Mouse (Mus musculus) erythroid progenitor cell, adult 5-6 weeks (primary cell): Measurements from ENCODE around the gene Hist1h3a. TPM values are rescaled to one million over a fixed set of nuclear protein-coding genes. Genes with fewer than 3 reads are reported as not detected.

Experiments used
- ATAC-seq: replicated peaks from 2 replicates; pipeline ENCODE4 v1.8.0; 2016; ENCODE audit warnings: moderate number of reproducible peaks, mild to moderate bottlenecking, moderate TSS enrichment, inconsistent platforms; ENCODE audit not compliant: poor library complexity, low FRiP score, severe bottlenecking
- total RNA-seq, 2 experiments: library from RNA; stranded (forward) in 1 of 2; stranded (reverse) in 1 of 2; fragments of 150-400 nt in 1 of 2; fragments of 186-747, 209-891 nt in 1 of 2; gene quantifications; 2 replicates each; pipeline versions ENCODE4 v1.2.3 to v1.2.4; 2015 to 2017; ENCODE audit warnings: low replicate concordance in 2 of 2

The Hist1h3a gene
- total RNA-seq, 2 experiments from 2014 or later: 271 to 723 TPM

- peak; percentile 57 for ATAC-seq
Observed at GRCm38 (mm10) chr13:23745381-23746161, 16.6 kb downstream of the Hist1h3a start, which contains the start of gene Hist1h3c. Gene Hist1h3c, minus strand, starts transcription at chr13:23745602.

- no peak for ATAC-seq
Observed at GRCm38 (mm10) chr13:23744421-23745380, 17.5 kb downstream of the Hist1h3a start.

- ATAC-seq: no peak
Observed at GRCm38 (mm10) chr13:23743963-23744362, 18.2 kb downstream of the Hist1h3a start.

GRCm38 (mm10) chr13:23743215-23743614, 19.0 kb downstream of the Hist1h3a start:
- ATAC-seq: no peak

GRCm38 (mm10) chr13:23742007-23742406, 20.2 kb downstream of the Hist1h3a start:
- no peak for ATAC-seq

GRCm38 (mm10) chr13:23740910-23741309, 21.3 kb downstream of the Hist1h3a start:
- no peak for ATAC-seq

- no peak for ATAC-seq
Observed at GRCm38 (mm10) chr13:23740256-23740840, 21.8 kb downstream of the Hist1h3a start.

GRCm38 (mm10) chr13:23739922-23740252, 22.3 kb downstream of the Hist1h3a start:
- ATAC-seq: no peak

GRCm38 (mm10) chr13:23739069-23739921, 22.9 kb downstream of the Hist1h3a start:
- peak; percentile 71 for ATAC-seq

GRCm38 (mm10) chr13:23738677-23739068, 23.5 kb downstream of the Hist1h3a start, which contains the start of gene Hist1h1c:
Gene Hist1h1c, plus strand, starts transcription at chr13:23738808.
- ATAC-seq: peak; percentile 63

- no peak for ATAC-seq
Observed at GRCm38 (mm10) chr13:23738041-23738440, 24.1 kb downstream of the Hist1h3a start.

GRCm38 (mm10) chr13:23737091-23737490, 25.1 kb downstream of the Hist1h3a start:
- ATAC-seq: no peak

- peak; percentile 87 for ATAC-seq
Observed at GRCm38 (mm10) chr13:23732156-23732804, 29.9 kb downstream of the Hist1h3a start.

GRCm38 (mm10) chr13:23730479-23730878, 31.7 kb downstream of the Hist1h3a start:
- ATAC-seq: no peak; the same call in 1 of the 2 replicates

GRCm38 (mm10) chr13:23729706-23730105, 32.5 kb downstream of the Hist1h3a start:
- no peak for ATAC-seq

- ATAC-seq: no peak
Observed at GRCm38 (mm10) chr13:23729192-23729525, 33.0 kb downstream of the Hist1h3a start.

- peak; percentile 50 for ATAC-seq
Observed at GRCm38 (mm10) chr13:23728472-23729191, 33.6 kb downstream of the Hist1h3a start.

GRCm38 (mm10) chr13:23725213-23725612, 37.0 kb downstream of the Hist1h3a start:
- no peak for ATAC-seq
